Comparison of ENCODE assay signal across 9 mouse cellular contexts in the genomic region with DNA sequence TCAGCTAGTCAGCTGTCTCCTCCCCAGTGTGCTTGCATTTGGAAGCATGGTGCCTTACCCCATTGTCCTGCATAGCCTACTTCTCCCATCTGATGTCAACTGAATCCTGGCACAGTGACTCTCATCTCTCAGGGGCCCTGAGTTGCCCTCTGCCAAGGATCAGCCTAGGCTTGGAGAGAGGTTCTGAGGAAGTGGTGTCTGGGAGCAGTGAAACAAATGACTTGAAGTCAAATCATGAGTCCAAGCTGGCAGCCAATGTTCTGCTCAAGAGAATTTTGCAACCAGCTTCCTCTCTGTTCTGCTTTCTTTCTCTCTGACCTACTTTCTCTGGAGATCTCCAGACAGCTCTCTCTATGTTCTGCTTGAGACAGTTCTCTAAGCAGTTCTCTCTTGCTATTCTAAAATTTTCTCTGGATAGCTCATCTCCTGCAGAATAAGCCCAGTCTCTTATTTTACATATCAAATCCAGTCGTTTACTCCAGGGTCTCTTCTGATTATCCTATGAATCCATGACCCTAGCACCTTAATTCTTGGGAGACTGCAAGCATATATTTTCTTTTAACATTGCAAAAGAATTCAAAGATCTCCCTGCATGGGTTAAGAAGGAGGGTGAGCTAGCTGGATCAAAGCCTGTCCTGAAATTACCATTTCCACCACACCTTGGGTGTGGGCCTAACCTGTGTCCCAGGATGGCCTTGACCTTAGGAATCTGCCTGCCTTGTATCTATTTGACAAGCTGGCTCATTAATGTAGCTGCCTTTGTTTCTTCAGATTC.
DNase-seq lines count a peak whose midpoint lies in the region; ATAC-seq and TF ChIP-seq lines count a peak whose summit lies in the region.
"Had no signal": no experiment of that assay in that cellular context is flagged by ENCODE, and none has a peak within 500 bp of the region (broad histone marks: within the 10 kb centered on the region; RNA-seq: fewer than 3 reads in every experiment).

No protein-coding gene starts in this region.

- intact Hi-C loops in gastrocnemius, adult 2 months (cut with DNase I): no loop called here
- intact Hi-C loops in gastrocnemius, postnatal 14 days (cut with DNase I; ENCODE audit: low total_unique reads): no loop called here

- WGBS in liver, adult 2 months: 57% methylated on average over 1 of the region's 1 CpGs

- no peak overlapping the region for H3K27ac ChIP-seq in gastrocnemius, adult 2 months
- no peak overlapping the region for H3K27ac ChIP-seq in liver, adult 2 months (replicated peaks; ENCODE audit: insufficient read depth, low read depth, low read length)
- H3K27ac ChIP-seq: kidney, postnatal 0 days had no signal

- no peak for TF ChIP-seq POLR2A in liver, adult 2 months (IDR thresholded peaks at IDR 0.05; ENCODE audit: extremely low read depth, insufficient read depth, low read length)

- peak; percentile 20 for DNase-seq in gastrocnemius, adult 2 months
- DNase-seq in gastrocnemius, postnatal 14 days: no peak
- DNase-seq in liver, adult 2 months (ENCODE audit: extremely low read depth, low read depth, low spot score): peak; percentile 13
- no peak for DNase-seq in liver
- peak; percentile 56 to 74 for DNase-seq in cerebellum, adult 18-20 months
- DNase-seq in lung, postnatal 36 days: peak; percentile 38
- DNase-seq in thymus, postnatal 0 days (ENCODE audit: low spot score): no peak

- no peak overlapping the region for H3K9ac ChIP-seq in liver, adult 2 months (ENCODE audit: low read depth, low read length)

- no peak overlapping the region for H3K4me3 ChIP-seq in gastrocnemius, adult 2 months
- H3K4me3 ChIP-seq in liver, adult 2 months (ENCODE audit: insufficient read depth, low read depth, low read length): no peak overlapping the region

- no peaks in the 10 kb centered on the region for H3K79me2 ChIP-seq in liver, adult 2 months (ENCODE audit: control insufficient read depth, insufficient read depth, low read length)

- no peaks in the 10 kb centered on the region for H3K36me3 ChIP-seq in liver, adult 2 months (ENCODE audit: control insufficient read depth, insufficient read depth, low read length)

- TF ChIP-seq CTCF in gastrocnemius, adult 2 months (IDR thresholded peaks at IDR 0.05): no peak
- TF ChIP-seq CTCF in liver, adult 2 months (IDR thresholded peaks at IDR 0.05; ENCODE audit: low read depth, low read length): no peak

- ATAC-seq in activated CD4-positive, CD25-positive, alpha-beta regulatory T cell, adult 4 months: no peak

- H3K4me1 ChIP-seq in liver, adult 2 months (ENCODE audit: control insufficient read depth, insufficient read depth, low read length): no peaks in the 10 kb centered on the region

- H3K27me3 ChIP-seq in liver, adult 2 months (ENCODE audit: control insufficient read depth, insufficient read depth, low read length): no peaks in the 10 kb centered on the region

Comparison
In these comparisons a context has a peak if more than half of its experiments do, and no peak if none do; other contexts are left out.
1. DNase-seq: peak in gastrocnemius, adult 2 months (single experiment), liver, adult 2 months (single experiment), cerebellum, adult 18-20 months (2 of 2) and lung, postnatal 36 days (single experiment); none in gastrocnemius, postnatal 14 days (single experiment), liver (single experiment) and thymus, postnatal 0 days (single experiment).